Mouse (Mus musculus): ENCODE data around the gene Cyyr1. TPM values are rescaled to one million over a fixed set of nuclear protein-coding genes. Genes with fewer than 3 reads are reported as not detected.
"Not testable (repeated sequence)": the region's sequence is repeated elsewhere in the genome, so short reads cannot be mapped to it uniquely, and the experiment has no call there.

Cyyr1 gene
- 5.8 and 6.5 TPM in 2 replicates for polyA plus RNA-seq (2012; rRNA removed)

GRCm38 (mm10) chr16:85553297-85553696, at the start of gene Cyyr1:
Gene Cyyr1, minus strand, starts transcription at chr16:85553397.
- not testable (repeated sequence) for DNase-seq (ENCODE audit: low read depth)

- no peak for DNase-seq (ENCODE audit: low read depth)
Observed at GRCm38 (mm10) chr16:85588844-85589243, 35.6 kb upstream of the Cyyr1 start.

GRCm38 (mm10) chr16:85587573-85588226, 34.5 kb upstream of the Cyyr1 start:
- DNase-seq (ENCODE audit: low read depth) = no peak

- DNase-seq (ENCODE audit: low read depth) = no peak
Observed at GRCm38 (mm10) chr16:85566474-85566873, 13.3 kb upstream of the Cyyr1 start.

DNA sequence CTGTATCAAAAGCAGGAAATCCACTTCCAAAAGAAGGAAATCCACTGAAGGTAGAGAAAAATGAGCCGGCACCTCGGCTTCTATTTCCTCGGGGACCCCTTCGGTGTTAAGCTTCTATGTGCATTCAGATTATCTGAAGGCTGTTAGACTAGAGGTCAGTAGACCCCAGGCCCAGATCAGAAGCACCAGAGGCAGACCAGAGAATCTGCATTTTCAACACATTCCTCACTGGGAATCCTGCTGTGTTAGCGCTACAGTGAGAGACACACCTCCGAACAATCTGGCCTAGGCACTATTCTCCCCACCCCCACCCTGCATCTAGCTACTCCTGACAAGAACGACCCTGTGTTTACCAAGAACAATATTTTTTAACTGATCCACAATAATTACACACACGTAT, 641 bp upstream of the Cyyr1 start:
- no peak for DNase-seq (ENCODE audit: low read depth)

DNA sequence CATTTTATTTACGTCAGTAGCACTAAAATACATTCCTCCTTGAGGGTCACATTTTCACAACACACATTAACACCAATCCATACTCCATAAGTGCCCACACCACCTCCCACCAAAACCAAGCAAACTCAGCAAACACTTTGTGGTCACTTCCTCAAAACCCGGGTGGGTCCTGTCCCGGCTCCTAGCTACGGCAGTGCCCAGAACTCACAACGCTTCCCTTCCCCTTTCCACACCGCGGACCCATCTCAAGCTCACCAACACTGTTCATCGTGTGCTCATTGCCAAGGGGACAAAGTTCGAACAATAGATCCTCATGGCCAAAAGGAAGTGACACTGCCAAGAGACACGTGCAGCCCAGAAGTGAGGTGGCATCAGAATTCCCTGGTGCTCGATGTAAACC, 1.2 kb downstream of the Cyyr1 start:
- not testable (repeated sequence) for DNase-seq (ENCODE audit: low read depth)

- DNase-seq (ENCODE audit: low read depth) = no peak
Observed at GRCm38 (mm10) chr16:85549971-85550567, 3.1 kb downstream of the Cyyr1 start.

DNA sequence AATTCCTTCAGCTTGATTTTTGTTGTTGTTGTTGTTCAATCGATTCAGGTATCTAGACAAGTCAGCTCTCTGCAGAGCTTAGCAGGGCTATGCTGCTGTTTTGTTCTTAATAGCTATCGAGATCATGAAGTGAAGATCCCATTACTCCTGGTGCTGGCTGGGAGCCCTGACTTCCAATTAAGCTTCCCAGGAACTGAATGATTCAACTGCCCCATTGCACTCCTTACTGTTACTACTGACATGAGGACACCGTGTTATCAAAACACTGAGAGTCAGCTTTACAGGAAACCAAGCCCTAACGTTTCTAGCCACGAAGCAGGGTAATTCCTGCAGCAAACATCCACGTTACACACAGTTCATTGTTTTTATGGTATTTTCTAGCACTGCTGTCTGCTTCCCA, 6.7 kb downstream of the Cyyr1 start:
- no peak for DNase-seq (ENCODE audit: low read depth)

GRCm38 (mm10) chr16:85541676-85542273, 11.4 kb downstream of the Cyyr1 start:
- no peak for DNase-seq (ENCODE audit: low read depth)

DNA sequence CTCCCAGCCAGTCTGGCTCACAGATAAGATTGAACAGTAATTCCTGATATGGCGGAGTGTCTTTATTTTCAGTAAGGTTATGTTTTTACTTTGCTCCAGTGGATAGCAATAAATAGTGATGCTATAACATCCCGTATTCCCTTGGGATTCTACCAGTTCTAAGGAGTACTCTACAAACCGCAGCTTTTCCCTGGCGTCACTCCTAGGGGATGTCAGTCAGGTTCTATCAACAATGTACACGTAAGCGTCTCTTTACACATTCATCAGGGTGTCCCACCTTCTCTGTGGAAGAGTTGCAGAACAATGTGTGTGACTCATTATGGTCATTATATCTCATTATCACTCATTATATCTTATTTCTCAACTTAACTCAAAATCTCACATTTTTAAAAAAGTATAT, 12.2 kb downstream of the Cyyr1 start:
- no peak for DNase-seq (ENCODE audit: low read depth)

GRCm38 (mm10) chr16:85538367-85538766, 14.8 kb downstream of the Cyyr1 start:
- DNase-seq (ENCODE audit: low read depth) = no peak

- DNase-seq (ENCODE audit: low read depth) = no peak
Observed at GRCm38 (mm10) chr16:85536075-85536474, 17.1 kb downstream of the Cyyr1 start.

GRCm38 (mm10) chr16:85527743-85528620, 25.2 kb downstream of the Cyyr1 start:
- DNase-seq (ENCODE audit: low read depth) = no peak

DNA sequence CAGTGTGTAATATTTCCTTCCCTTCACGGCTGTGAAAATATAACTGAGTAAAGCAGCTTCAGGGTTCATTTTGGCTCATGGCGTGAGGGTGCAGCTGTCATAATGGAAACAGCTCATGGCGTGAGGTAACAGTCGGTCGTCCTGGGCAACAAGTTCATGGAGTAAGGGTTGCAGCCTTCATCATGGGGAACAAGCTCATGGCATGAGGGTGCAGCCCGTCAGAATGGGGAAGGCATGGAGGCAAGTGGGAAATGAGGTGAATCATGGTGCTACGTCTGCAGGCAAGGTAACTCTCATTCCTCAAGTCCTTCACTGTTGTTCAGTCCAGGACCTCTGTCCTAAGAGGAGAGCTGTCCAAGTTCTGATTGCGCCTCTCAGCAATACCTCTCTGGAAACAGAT, 28.6 kb downstream of the Cyyr1 start:
- no peak for DNase-seq (ENCODE audit: low read depth)

GRCm38 (mm10) chr16:85507264-85507663, 45.9 kb downstream of the Cyyr1 start:
- no peak for DNase-seq (ENCODE audit: low read depth)

DNA sequence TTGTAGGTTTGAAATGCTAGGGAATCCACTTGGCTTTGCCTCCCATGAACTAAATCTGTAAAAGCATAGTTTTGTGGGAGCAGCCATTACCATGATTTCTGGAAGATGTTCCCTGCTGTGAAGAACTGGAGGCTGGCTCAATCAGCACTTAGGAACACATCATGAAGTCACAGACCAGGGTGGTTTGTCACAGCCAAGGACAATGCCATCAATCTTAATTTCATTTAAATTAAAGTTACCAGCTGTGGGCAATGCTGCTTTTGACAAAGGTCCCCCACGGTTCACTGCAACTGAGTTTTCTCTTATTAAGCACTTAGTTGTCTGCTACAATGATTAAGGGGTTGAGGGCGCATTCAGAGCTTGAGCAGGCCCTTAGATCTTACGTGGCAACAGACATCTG, 48.1 kb downstream of the Cyyr1 start:
- no peak for DNase-seq (ENCODE audit: low read depth)

DNA sequence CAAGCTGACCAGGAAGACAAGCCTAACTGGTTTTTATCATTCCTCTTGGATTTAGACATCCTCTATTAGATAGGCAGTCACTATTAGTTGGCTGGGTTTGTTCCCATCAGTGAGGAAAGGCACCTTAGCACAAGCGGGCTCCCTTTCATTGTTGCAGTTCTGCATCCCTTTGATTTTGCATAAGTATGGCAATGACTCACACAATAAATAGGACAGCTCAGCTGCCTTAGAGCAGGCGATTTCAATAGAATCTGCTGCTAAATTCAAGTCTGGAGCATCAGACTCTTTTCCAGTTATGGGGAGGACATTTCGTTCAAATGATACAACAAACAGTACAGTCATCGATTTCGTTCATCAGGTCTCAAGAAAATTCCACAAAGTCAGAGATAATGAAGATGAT, 49.8 kb downstream of the Cyyr1 start:
- DNase-seq (ENCODE audit: low read depth) = no peak

DNA sequence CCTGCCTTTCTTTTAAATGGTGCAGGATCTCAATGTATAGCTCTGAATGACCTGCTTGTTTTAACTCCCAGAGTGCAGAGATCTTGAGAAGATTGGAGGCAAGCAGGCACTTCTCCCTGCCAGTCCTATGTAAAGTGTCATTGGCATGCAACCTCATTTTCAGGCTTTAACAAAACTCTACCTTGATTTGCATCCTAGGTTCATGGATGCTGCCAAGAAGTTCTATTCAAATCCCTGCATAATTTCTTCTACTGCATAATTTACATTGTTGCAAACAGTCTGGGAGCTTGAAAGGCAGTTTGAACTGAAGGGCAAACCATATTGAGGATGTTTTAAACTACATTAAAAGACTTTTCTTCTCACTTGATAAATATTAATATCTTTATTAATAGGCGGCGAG, 57.4 kb downstream of the Cyyr1 start:
- DNase-seq (ENCODE audit: low read depth) = no peak

DNA sequence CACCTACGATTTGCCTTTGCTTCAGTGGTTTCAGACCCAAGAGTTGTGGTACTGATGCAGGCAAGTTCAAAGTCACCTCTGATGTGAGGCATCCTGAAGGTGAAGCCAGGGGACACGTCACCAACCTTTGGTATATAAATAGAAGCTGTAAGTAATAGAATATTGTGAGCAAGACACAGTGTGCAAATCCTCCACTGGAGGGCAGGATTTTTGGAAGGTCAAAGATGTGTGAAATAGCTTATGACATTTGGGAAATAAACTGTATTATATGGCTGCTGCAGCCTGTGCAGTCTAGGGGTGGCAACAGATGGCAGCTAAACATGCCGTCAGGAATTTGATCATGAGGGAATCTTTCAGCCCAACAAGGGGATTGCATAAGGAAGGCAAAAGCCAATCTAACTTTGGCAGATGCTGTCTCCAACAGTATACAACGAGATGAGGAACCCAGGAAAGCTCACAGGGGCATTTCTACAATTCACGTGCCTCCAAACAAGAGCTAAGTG, 65.0 kb downstream of the Cyyr1 start:
- no peak for DNase-seq (ENCODE audit: low read depth)

DNA sequence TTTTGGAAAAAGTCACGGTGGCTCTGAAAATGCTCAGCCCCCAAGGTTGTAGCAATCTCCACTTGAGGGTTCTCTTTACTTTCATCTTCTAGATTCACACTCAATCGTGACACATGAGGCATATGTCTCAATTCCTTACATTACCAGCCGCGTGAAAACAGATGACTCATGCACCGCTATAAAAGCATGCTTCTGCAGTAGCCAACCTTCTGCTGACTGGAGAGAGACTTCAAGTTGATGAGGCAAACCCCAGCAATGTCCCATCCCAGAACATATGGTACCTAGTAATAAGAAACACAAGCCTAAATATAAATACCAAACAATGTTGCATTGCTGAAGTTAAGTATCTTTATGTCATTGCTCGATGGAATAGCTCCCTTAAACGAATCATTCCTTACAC, 65.9 kb downstream of the Cyyr1 start:
- no peak for DNase-seq (ENCODE audit: low read depth)

DNA sequence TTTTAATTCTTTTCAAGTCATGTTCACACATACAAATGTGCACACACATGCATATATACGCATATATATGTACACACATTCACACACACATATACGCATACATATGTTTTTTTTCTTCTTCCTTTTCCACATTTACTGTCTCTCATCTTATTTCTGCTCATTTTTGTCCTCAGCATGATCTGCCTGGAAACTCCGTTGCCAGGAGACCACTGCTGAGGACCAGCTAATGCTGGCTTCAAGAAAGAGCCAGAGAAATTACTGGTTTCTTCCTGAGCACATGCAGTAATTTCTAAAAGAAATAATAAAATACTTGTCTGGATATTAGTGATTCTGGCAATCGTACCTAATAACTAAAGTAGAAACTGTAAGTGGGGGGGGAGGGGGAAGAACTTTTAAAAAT, 68.6 kb downstream of the Cyyr1 start:
- no peak for DNase-seq (ENCODE audit: low read depth)

DNA sequence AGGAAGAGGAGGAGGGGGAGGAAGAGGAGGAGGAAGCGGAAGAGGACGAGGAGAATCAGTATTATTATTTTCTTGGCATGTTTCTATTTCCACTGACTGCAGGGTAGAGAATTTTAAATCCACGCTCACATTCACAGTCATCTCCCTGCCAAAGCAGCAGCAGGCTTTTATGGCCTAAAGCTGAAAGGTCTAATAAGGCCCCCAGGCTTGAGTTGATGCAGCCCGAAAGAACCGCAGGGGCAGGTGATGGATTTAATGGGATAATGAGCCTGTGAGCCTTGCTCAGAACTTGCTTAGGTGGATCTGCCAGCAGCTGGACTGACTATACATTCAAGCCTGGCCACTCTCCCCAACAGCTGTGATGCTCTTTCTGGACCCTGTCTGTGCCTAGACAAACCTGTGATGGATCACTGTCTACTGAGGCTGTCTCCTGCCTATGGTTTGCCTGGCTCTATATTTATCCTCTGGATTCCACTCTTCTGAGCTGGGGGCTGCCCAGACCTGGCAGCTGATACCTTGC, 78.6 kb downstream of the Cyyr1 start:
- no peak for DNase-seq (ENCODE audit: low read depth)
